Comparison of ENCODE assay signal across 8 mouse cellular contexts in genomic region chr11:20913598-20914296, GRCm38 (mm10).
DNase-seq lines count a peak whose midpoint lies in the region; ATAC-seq and TF ChIP-seq lines count a peak whose summit lies in the region.

No protein-coding gene starts in this region.

- peak overlapping the region; percentile 59; the same call in 1 of the 2 replicates for H3K27ac ChIP-seq in gastrocnemius, adult 2 months

- intact Hi-C loops in gastrocnemius, adult 2 months (cut with DNase I) = loop anchor here (1.0 to 10.0 kb wide), 3 partner anchors 119 to 541 kb away; no protein-coding TSS in a partner anchor

- peak; percentile 95 for TF ChIP-seq CTCF in gastrocnemius, adult 2 months (IDR thresholded peaks at IDR 0.05)

- ATAC-seq in inflammation-experienced regulatory T-cells, adult 6 months = peak; percentile 85
- peak; percentile 38; the same call in 1 of the 2 replicates for ATAC-seq in megakaryocyte-erythroid progenitor cell, adult 5-6 weeks (replicated peaks; ENCODE audit: low FRiP score, low TSS enrichment, poor library complexity, severe bottlenecking)

- H3K4me3 ChIP-seq in gastrocnemius, adult 2 months = peak overlapping the region; percentile 18

- DNase-seq in adrenal gland, adult (ENCODE audit: inconsistent age in 2 of 2, low spot score in 1 of 2) = peak; percentile 82 to 94
- peak; percentile 75 to 87 for DNase-seq in cerebellum, postnatal 4 days (ENCODE audit: low spot score in 2 of 2)
- DNase-seq in gastrocnemius, adult 2 months = peak; percentile 84
- peak; percentile 39 to 69 for DNase-seq in left cerebral cortex, adult 8-10 months (ENCODE audit: low spot score in 2 of 2)
- DNase-seq in right cerebral cortex, postnatal 14 days = peak; percentile 91
- DNase-seq in urinary bladder, postnatal 36 days (ENCODE audit: low spot score in 2 of 2) = peak; percentile 71 to 85

Comparison
In these comparisons a context has a peak if more than half of its experiments do, and no peak if none do; other contexts are left out.
1. Peak in every context shown above with its lines: DNase-seq, ATAC-seq, H3K4me3 ChIP-seq and H3K27ac ChIP-seq.